Mouse (Mus musculus) CD4-positive, CD25-positive, alpha-beta regulatory T cell, adult 4 months (primary cell): ENCODE data around the gene Gm45021. TPM values are rescaled to one million over a fixed set of nuclear protein-coding genes. Genes with fewer than 3 reads are reported as not detected.
A peak's percentile ranks its signal among the peaks of the same experiment; 100 is the strongest.

Source experiments
- ATAC-seq: one replicate; pipeline ENCODE4 v1.8.0; 2017
- polyA plus RNA-seq, 2 experiments: library from polyadenylated mRNA; unstranded; fragments of 100-300 nt; shearing (Covaris generic); gene quantifications; one replicate each; pipeline ENCODE4 v1.2.1; 2017

Gene Gm45021
- not detected for polyA plus RNA-seq

GRCm38 (mm10) chr6:48589194-48589750, at the start of gene Gm45021:
TSS of gene Gm45021 (plus strand) at chr6:48589610.
- ATAC-seq = no peak

GRCm38 (mm10) chr6:48539860-48540259, 49.5 kb upstream of the Gm45021 start:
- no peak for ATAC-seq

- ATAC-seq = no peak
These were observed 48.7 kb upstream of the Gm45021 start for GRCm38 (mm10) chr6:48540721-48541120.

GRCm38 (mm10) chr6:48541560-48542450, 47.6 kb upstream of the Gm45021 start:
- no peak for ATAC-seq

- no peak for ATAC-seq
These were observed 46.8 kb upstream of the Gm45021 start for GRCm38 (mm10) chr6:48542631-48543030.

GRCm38 (mm10) chr6:48545251-48545650, 44.2 kb upstream of the Gm45021 start:
- ATAC-seq = no peak

- ATAC-seq = peak; percentile 45
These were observed 43.1 kb upstream of the Gm45021 start for GRCm38 (mm10) chr6:48546271-48546670.

- ATAC-seq = no peak
These were observed 42.6 kb upstream of the Gm45021 start for GRCm38 (mm10) chr6:48546858-48547257.

- no peak for ATAC-seq
These were observed 41.1 kb upstream of the Gm45021 start for GRCm38 (mm10) chr6:48548314-48548713.

GRCm38 (mm10) chr6:48552918-48553317, 36.5 kb upstream of the Gm45021 start:
- no peak for ATAC-seq

GRCm38 (mm10) chr6:48553819-48554218, 35.6 kb upstream of the Gm45021 start:
- ATAC-seq = no peak

- ATAC-seq = peak; percentile 96
These were observed 34.9 kb upstream of the Gm45021 start, which contains the start of gene Lrrc61 for GRCm38 (mm10) chr6:48554280-48555103. TSS of gene Lrrc61 (plus strand) at chr6:48554796.

- ATAC-seq = peak; percentile 16
These were observed 34.1 kb upstream of the Gm45021 start for GRCm38 (mm10) chr6:48555104-48555890.

- no peak for ATAC-seq
These were observed 33.5 kb upstream of the Gm45021 start for GRCm38 (mm10) chr6:48555956-48556355.

GRCm38 (mm10) chr6:48565693-48566310, 23.6 kb upstream of the Gm45021 start:
- no peak for ATAC-seq

- no peak for ATAC-seq
These were observed 23.1 kb upstream of the Gm45021 start for GRCm38 (mm10) chr6:48566312-48566711.

- no peak for ATAC-seq
These were observed 21.1 kb upstream of the Gm45021 start for GRCm38 (mm10) chr6:48568036-48568984.

- peak; percentile 54 for ATAC-seq
These were observed 20.2 kb upstream of the Gm45021 start for GRCm38 (mm10) chr6:48569065-48569807.

- ATAC-seq = no peak
These were observed 17.4 kb upstream of the Gm45021 start for GRCm38 (mm10) chr6:48572014-48572413.

GRCm38 (mm10) chr6:48572572-48573061, 16.8 kb upstream of the Gm45021 start, which contains the start of gene Rarres2:
TSS of gene Rarres2 (minus strand) at chr6:48572789.
- no peak for ATAC-seq
